Mouse (Mus musculus) stomach, adult 2 months (tissue): ENCODE measurements around the gene Cnn3. TPM values are rescaled to one million over a fixed set of nuclear protein-coding genes. Genes with fewer than 3 reads are reported as not detected.

Source experiments
- polyA plus RNA-seq: library from polyadenylated mRNA; depleted of rRNA; stranded (reverse); fragments of >200 nt; gene quantifications from 2 replicates; pipeline ENCODE4 v1.2.3, GENCODE M21; 2012; rRNA removed

Gene Cnn3
- polyA plus RNA-seq, result 62.7 and 163 TPM in 2 replicates

GRCm38 (mm10) chr3:121425861-121426620 lies at the start of gene Cnn3:
Cnn3 (plus strand) TSS chr3:121426497.

Other genes with a start within 250 kb of the Cnn3 start
- 0.39 and 0.84 TPM in 2 replicates for gene Tmem56, start 143.4 kb upstream of the Cnn3 start, polyA plus RNA-seq
- gene Alg14, start 134.7 kb upstream of the Cnn3 start, polyA plus RNA-seq, result 4.5 and 5.0 TPM in 2 replicates
- gene Slc44a3, start 105.9 kb downstream of the Cnn3 start, polyA plus RNA-seq, result 6.7 and 6.9 TPM in 2 replicates
- not detected in 2 replicates for gene 4930432M17Rik, start 244.3 kb downstream of the Cnn3 start, polyA plus RNA-seq